Mouse (Mus musculus) hindbrain, embryonic 11.5 days (tissue): ENCODE results near the gene Cbx7. TPM values are rescaled to one million over a fixed set of nuclear protein-coding genes. Genes with fewer than 3 reads are reported as not detected.

Experiments
- ATAC-seq: fragments of 200-750 bp; cut with Nextera tagmentation; 2 replicates; pipeline ENCODE4 v1.8.0; 2017; ENCODE audit warnings: mild to moderate bottlenecking, moderate TSS enrichment, moderate library complexity; ENCODE audit not compliant: low FRiP score
- DNase-seq: peaks from one replicate; pipeline ENCODE4 v3.0.0-alpha.2; 2015; ENCODE audit warnings: low spot score
- H3K27ac ChIP-seq: fragments of 300-500 bp; sonication (generic); 2 replicates; pipeline ENCODE4 v1.5.1; 2014; ENCODE audit warnings: mild to moderate bottlenecking, low read depth, low read length
- H3K27me3 ChIP-seq: fragments of 300-500 bp; sonication (generic); 2 replicates; pipeline ENCODE4 v1.6.1; 2014; ENCODE audit warnings: mild to moderate bottlenecking, low read length, moderate library complexity, mixed read lengths; ENCODE audit not compliant: control insufficient read depth, insufficient read depth
- H3K36me3 ChIP-seq: fragments of 300-500 bp; sonication (generic); 2 replicates; pipeline ENCODE4 v1.6.1; 2014; ENCODE audit warnings: mild to moderate bottlenecking, low read length, moderate library complexity, mixed read lengths; ENCODE audit not compliant: control insufficient read depth, insufficient read depth
- H3K4me1 ChIP-seq: fragments of 300-500 bp; sonication (generic); replicated peaks from 2 replicates; pipeline ENCODE4 v1.6.1; 2014; ENCODE audit warnings: low read length, mixed read lengths; ENCODE audit not compliant: control insufficient read depth, insufficient read depth
- H3K4me2 ChIP-seq: fragments of 300-500 bp; sonication (generic); replicated peaks from 2 replicates; pipeline ENCODE4 v1.6.1; 2014; ENCODE audit warnings: mild to moderate bottlenecking, low read depth, low read length
- H3K4me3 ChIP-seq: fragments of 300-500 bp; sonication (generic); 2 replicates; pipeline ENCODE4 v1.5.1; 2014; ENCODE audit warnings: low read depth, low read length
- H3K9ac ChIP-seq: fragments of 300-500 bp; sonication (generic); 2 replicates; pipeline ENCODE4 v1.6.1; 2014; ENCODE audit warnings: low read depth, low read length
- H3K9me3 ChIP-seq: fragments of 300-500 bp; sonication (generic); 2 replicates; pipeline ENCODE4 v1.6.1; 2016; ENCODE audit warnings: low read length; ENCODE audit not compliant: control insufficient read depth
- WGBS: fragments of 180-500 bp; shearing (Covaris S2); extraction: QIAGEN DNeasy Blood & Tissue Kit; methylation state at CpG from one replicate; pipeline ENCODE4 v1.1.7; 2014; 5-methylcytosine and 5-hydroxymethylcytosine counted together
- polyA plus RNA-seq: library from polyadenylated mRNA; unstranded; fragments of >200 nt; fragmentation: Nextera tagmentation; extraction: Ambion mirVana; gene quantifications from 2 replicates; pipeline ENCODE4 v1.2.1, GENCODE M21; 2014

The Cbx7 gene
- polyA plus RNA-seq, 1 experiment from 2014 or later: 1.7 TPM

- no peak for ATAC-seq
- H3K4me1 ChIP-seq: no peaks in the 10 kb centered on the region
- H3K4me3 ChIP-seq: no peak overlapping the region
- H3K36me3 ChIP-seq: no peaks in the 10 kb centered on the region
- no peak overlapping the region for H3K9ac ChIP-seq
- 91% methylated on average over 12 of the region's 12 CpGs for WGBS
- H3K27me3 ChIP-seq: no peaks in the 10 kb centered on the region
- DNase-seq: no peak
- no peak overlapping the region for H3K4me2 ChIP-seq
- H3K9me3 ChIP-seq: no peaks in the 10 kb centered on the region
- H3K27ac ChIP-seq: no peak overlapping the region
Measured at GRCm38 (mm10) chr15:79939020-79939419, 31.9 kb downstream of the Cbx7 start.

GRCm38 (mm10) chr15:79936374-79936751 lies 34.6 kb downstream of the Cbx7 start:
- Histone ChIP-seq H3K9ac (no peak overlapping the region), H3K4me2 (no peak overlapping the region), H3K36me3 (no peaks in the 10 kb centered on the region), H3K27me3 (peaks cover 20% of the 10 kb centered on the region), H3K4me3 (no peak overlapping the region), H3K27ac (no peak overlapping the region), H3K4me1 (peaks cover 5% of the 10 kb centered on the region), H3K9me3 (no peaks in the 10 kb centered on the region)
- ATAC-seq (no peak), DNase-seq (no peak)
- WGBS: 71% methylated on average over 7 of the region's 7 CpGs

DNA sequence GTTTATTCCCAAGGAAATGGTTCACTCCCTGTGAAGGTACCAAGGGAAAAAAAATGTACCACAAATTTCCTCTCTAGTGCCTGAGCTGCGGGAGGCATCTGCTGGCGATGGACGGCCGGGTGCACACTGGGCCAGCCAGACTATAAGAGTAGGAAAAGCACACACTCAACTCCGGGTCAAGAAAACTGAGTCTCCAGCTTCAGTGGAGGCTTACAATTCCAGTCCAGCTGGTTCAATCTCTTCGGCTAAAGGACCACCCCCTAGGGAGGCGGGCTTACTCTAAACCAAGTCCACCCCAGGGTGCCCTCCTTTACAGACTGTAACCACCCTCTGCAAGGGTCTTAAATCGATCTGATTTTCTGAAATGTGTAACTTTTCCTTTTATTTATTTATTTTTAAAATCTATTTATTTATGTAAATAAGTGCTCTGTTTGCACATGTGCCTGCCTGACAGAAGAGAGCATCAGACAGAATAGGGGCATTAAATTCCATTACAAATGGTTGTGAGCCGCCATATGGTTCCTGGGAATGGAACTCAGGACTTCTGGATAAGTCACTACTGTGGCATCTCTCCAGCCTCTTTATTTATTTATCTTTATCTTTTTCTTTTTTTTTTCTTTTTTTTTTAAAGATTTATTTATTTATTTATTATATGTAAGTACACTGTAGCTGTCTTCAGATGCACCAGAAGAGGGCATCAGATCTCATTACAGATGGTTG lies 35.1 kb downstream of the Cbx7 start:
- Histone ChIP-seq H3K36me3 (no peaks in the 10 kb centered on the region), H3K27me3 (peaks cover 20% of the 10 kb centered on the region), H3K27ac (no peak overlapping the region), H3K9ac (no peak overlapping the region), H3K9me3 (no peaks in the 10 kb centered on the region), H3K4me2 (no peak overlapping the region), H3K4me3 (no peak overlapping the region), H3K4me1 (peaks cover 5% of the 10 kb centered on the region)
- 24% methylated on average over 9 of the region's 9 CpGs for WGBS
- ATAC-seq (no peak), DNase-seq (no peak)

DNA sequence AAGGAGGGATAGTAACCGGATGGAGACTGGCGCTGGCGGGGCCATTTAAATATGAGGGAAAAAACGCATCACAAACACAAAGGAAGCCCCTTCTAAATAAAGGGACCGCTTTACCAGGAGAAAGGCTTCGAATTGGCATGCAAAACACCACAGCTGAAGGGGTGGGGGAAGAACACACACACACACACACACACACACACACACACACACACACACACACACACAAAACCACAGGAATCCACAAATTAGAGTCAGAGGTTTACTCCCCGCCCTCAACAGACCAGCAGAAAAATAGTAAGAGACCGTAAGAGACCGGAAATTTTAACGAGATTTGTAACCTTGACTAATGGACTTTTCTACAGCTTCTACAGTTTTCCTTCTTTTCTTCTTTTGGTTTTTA lies 36.1 kb downstream of the Cbx7 start:
- H3K27ac ChIP-seq: no peak overlapping the region
- H3K9me3 ChIP-seq: no peaks in the 10 kb centered on the region
- no peak overlapping the region for H3K4me3 ChIP-seq
- H3K27me3 ChIP-seq: peaks cover 20% of the 10 kb centered on the region
- under 1% methylated on average over 10 of the region's 10 CpGs for WGBS
- ATAC-seq (no peak), DNase-seq (peak; percentile 59)
- H3K4me2 ChIP-seq: no peak overlapping the region; the same call in 1 of the 2 replicates
- H3K4me1 ChIP-seq: peaks cover 5% of the 10 kb centered on the region
- no peak overlapping the region for H3K9ac ChIP-seq
- H3K36me3 ChIP-seq: no peaks in the 10 kb centered on the region

- Histone ChIP-seq H3K4me1 (peaks cover 5% of the 10 kb centered on the region), H3K27ac (no peak overlapping the region), H3K9ac (no peak overlapping the region), H3K4me3 (peak overlapping the region; percentile 20; the same call in 1 of the 2 replicates), H3K4me2 (peak overlapping the region; percentile 33), H3K9me3 (no peaks in the 10 kb centered on the region), H3K27me3 (peaks cover 20% of the 10 kb centered on the region), H3K36me3 (no peaks in the 10 kb centered on the region)
- 1% methylated on average over 22 of the region's 22 CpGs for WGBS
- ATAC-seq (no peak), DNase-seq (peak; percentile 67)
Measured at GRCm38 (mm10) chr15:79933670-79934514, 37.0 kb downstream of the Cbx7 start.

DNA sequence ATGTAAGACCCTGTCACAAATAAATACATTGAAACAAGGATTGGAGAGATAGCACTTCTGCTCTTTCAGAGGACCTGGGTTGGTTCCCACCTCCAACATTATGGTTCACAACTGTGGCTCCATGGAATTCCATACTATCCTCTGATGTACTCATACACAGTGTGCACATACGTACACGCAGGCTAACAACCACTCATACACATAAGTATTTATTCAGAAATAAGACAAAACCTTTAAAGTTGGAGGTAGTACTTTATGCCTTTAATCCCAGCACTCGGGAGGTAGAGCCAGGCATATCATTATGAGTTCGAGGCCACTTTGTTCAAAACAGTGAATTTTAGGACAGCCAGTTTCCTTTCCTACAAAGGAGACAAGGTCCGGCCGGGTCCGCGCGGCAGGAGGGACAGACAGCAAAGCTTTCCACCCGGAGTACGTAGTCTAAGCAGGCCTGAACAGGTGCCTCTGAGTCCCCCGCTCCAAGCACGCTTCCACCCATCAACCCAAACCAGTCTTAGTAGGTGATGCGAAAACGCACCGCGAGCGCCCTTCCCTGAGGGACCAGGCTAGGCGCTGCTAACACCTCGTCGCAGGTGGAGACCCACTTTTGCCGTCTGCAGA lies 37.8 kb downstream of the Cbx7 start:
- Histone ChIP-seq H3K36me3 (no peaks in the 10 kb centered on the region), H3K4me2 (peak overlapping the region; percentile 84), H3K9ac (no peak overlapping the region), H3K27ac (no peak overlapping the region), H3K4me1 (peaks cover 5% of the 10 kb centered on the region), H3K4me3 (peak overlapping the region; percentile 65; the same call in 1 of the 2 replicates), H3K27me3 (peaks cover 20% of the 10 kb centered on the region), H3K9me3 (no peaks in the 10 kb centered on the region)
- DNase-seq (no peak), ATAC-seq (0 out of 2 replicates have a peak, but pooled peaks have one; percentile 45)
- WGBS: 4% methylated on average over 22 of the region's 22 CpGs

- Histone ChIP-seq H3K4me1 (peaks cover 5% of the 10 kb centered on the region), H3K27me3 (peaks cover 20% of the 10 kb centered on the region), H3K9me3 (no peaks in the 10 kb centered on the region), H3K4me2 (peak overlapping the region; percentile 84), H3K27ac (no peak overlapping the region), H3K36me3 (no peaks in the 10 kb centered on the region), H3K9ac (peak overlapping the region; percentile 59; the same call in 1 of the 2 replicates), H3K4me3 (peak overlapping the region; percentile 65)
- DNase-seq: peak; percentile 91
- under 1% methylated on average over 52 of the region's 62 CpGs for WGBS
- peak; percentile 50; the same call in 1 of the 2 replicates for ATAC-seq
Measured at GRCm38 (mm10) chr15:79932323-79932987, 38.5 kb downstream of the Cbx7 start.

DNA sequence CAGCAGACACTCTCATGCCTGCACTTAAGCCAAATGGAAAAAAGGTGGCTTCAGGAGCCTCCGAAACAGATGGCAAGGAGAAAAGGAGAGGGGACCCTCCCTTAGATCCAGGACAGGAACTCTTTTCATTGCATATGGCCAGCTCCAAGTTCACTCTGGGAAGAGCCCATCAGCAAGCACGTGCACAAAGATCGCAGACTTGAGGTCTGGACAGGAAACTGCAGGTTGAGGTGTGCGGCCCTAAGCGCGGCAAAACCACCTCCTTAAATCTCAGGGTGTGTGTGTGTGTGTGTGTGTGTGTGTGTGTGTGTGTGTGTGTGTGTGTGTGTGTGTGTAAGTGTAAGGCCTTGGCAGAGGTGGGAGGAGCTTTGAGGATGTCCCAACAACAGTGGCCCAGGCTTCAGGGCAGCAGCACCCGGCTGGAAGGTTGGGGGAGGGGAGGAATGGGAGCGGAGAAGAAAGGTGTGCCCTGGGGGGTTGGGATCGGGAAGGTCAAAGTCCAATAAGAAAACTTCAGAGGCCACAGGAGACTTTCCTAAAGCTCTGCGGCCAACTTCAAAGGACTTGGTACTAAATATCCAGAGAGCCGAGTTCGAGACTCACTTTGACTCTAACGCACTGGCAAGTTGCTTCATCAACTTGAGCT lies 39.3 kb downstream of the Cbx7 start:
- no peak for ATAC-seq
- Histone ChIP-seq H3K4me1 (peaks cover 5% of the 10 kb centered on the region), H3K4me2 (peak overlapping the region; percentile 84), H3K36me3 (no peaks in the 10 kb centered on the region), H3K9ac (no peak overlapping the region), H3K4me3 (peak overlapping the region; percentile 65; the same call in 1 of the 2 replicates), H3K9me3 (no peaks in the 10 kb centered on the region), H3K27ac (no peak overlapping the region), H3K27me3 (peaks cover 20% of the 10 kb centered on the region)
- no peak for DNase-seq
- WGBS: 16% methylated on average over 13 of the region's 13 CpGs
